Mouse (Mus musculus): Measurements from ENCODE around the gene Gm49394. TPM values are rescaled to one million over a fixed set of nuclear protein-coding genes. Genes with fewer than 3 reads are reported as not detected.

Gm49394 gene
- total and polyA plus RNA-seq, 3 experiments: not detected

DNA sequence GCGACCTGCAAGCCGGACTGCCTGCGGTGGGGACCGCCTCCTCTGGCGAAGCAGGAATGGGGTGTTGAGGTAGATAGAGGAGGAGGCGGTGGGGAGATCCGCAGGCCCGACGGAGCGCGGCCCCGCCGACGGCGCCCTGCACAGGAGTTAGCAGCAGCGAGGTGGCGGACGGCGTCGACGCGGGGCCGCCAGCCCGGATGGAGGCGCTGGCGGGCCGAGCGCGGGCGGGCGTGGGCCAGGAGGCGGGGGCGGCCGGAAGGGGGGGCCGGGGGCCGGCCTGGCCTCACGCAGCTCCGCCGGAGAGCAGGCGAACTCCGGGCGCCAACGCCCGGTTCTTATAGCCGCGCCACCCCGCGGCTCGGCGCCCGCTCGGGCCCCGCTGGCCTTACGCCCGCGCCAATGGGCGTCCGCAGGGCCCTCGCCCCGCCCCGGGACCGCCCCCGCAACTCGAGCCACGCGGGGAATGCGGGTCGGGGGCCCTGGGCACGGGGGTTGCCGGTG is 10.5 kb downstream of the Gm49394 start:
- Histone ChIP-seq H3K36me3 (replicated peaks in 1 of 2; ENCODE audit: control insufficient read depth in 1 of 2, insufficient read depth in 1 of 2, low read length in 1 of 2) (no peaks in the 10 kb centered on the region), H3K27me3 (replicated peaks) (peaks cover 59% of the 10 kb centered on the region), H3K4me1 (ENCODE audit: control insufficient read depth in 1 of 2, insufficient read depth in 2 of 2) (no peaks in the 10 kb centered on the region), H3K4me3 (replicated peaks in 1 of 3; ENCODE audit: low read depth in 2 of 3, low read length in 2 of 3, poor library complexity in 1 of 3) (no peak overlapping the region), H3K9ac (ENCODE audit: insufficient read depth, low read depth) (no peak overlapping the region), H3K27ac (ENCODE audit: insufficient read depth, low read depth) (no peak overlapping the region), H3K4me2 (ENCODE audit: insufficient read depth, low read depth, poor library complexity, severe bottlenecking) (no peak overlapping the region), H3K79me2 (replicated peaks; ENCODE audit: control insufficient read depth, extremely low read depth, insufficient read depth, poor library complexity, severe bottlenecking) (no peaks in the 10 kb centered on the region), H3K9me3 (replicated peaks; ENCODE audit: low read length) (peaks cover 27% of the 10 kb centered on the region)
- TF ChIP-seq NELFE (IDR thresholded peaks at IDR 0.05; ENCODE audit: low read depth, low read length) (no peak), IRF4 (IDR thresholded peaks at IDR 0.05; ENCODE audit: low read depth, low read length) (no peak), CHD2 (IDR thresholded peaks at IDR 0.05; ENCODE audit: low read length) (no peak), RCOR1 (conservative IDR thresholded peaks at IDR 0.05; ENCODE audit: low read depth, low read length) (no peak), ZKSCAN1 (IDR thresholded peaks at IDR 0.05; ENCODE audit: borderline replicate concordance, low read depth, low read length) (no peak), JUN (IDR thresholded peaks at IDR 0.05; ENCODE audit: insufficient read depth, low read depth, low read length) (no peak), MAX (IDR thresholded peaks at IDR 0.05; ENCODE audit: low read length) (no peak)
- dilution Hi-C loops (cut with MboI; ENCODE audit: extremely low pct_ligation_motif_present, extremely low pct_unique_long_range_greater_than_20kb, low sequenced_read_pairs): no loop called here
- DNase-seq (ENCODE audit: extremely low read depth): no peak
- in situ Hi-C loops (cut with MboI; ENCODE audit: low pct_ligation_motif_present, low pct_unique_long_range_greater_than_20kb, low sequenced_read_pairs): no loop called here

DNA sequence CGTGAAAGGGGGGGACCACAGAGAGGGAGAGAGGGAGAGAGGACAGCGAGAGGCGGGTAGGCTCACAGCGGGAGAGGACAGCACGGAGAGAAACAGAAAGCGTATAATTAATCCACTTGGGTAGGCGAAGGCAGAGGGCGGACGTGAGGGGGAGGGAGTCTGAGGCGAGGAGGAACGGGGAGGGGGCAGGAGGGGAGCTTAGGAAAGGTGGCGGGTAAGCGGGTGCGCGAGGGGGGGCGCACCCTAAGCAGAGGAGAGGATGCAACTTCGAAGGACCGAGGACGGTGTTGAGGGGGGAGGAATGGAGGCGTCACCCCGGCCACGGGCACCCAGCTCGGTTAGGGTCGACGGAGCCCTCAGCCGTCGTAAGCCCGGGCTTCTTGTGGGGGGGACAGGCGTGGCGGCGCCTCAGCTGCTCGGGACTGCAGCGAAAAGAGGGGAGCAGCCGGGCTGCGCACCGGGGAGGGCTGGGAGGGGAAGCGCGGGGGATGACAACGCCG is 11.0 kb downstream of the Gm49394 start:
- H3K9me3 ChIP-seq (replicated peaks; ENCODE audit: low read length): peaks cover 27% of the 10 kb centered on the region
- no peak for TF ChIP-seq TCF12 (IDR thresholded peaks at IDR 0.05; ENCODE audit: low read depth, low read length)
- no peaks in the 10 kb centered on the region for H3K4me1 ChIP-seq (ENCODE audit: control insufficient read depth in 1 of 2, insufficient read depth in 2 of 2)
- peaks cover 59% of the 10 kb centered on the region for H3K27me3 ChIP-seq (replicated peaks)
- in situ Hi-C loops (cut with MboI; ENCODE audit: low pct_ligation_motif_present, low pct_unique_long_range_greater_than_20kb, low sequenced_read_pairs) (no loop called here), dilution Hi-C loops (cut with MboI; ENCODE audit: extremely low pct_ligation_motif_present, extremely low pct_unique_long_range_greater_than_20kb, low sequenced_read_pairs) (no loop called here)
- no peak overlapping the region for H3K9ac ChIP-seq (ENCODE audit: insufficient read depth, low read depth)
- H3K4me2 ChIP-seq (ENCODE audit: insufficient read depth, low read depth, poor library complexity, severe bottlenecking): no peak overlapping the region
- DNase-seq (ENCODE audit: extremely low read depth): no peak
- no peaks in the 10 kb centered on the region for H3K79me2 ChIP-seq (replicated peaks; ENCODE audit: control insufficient read depth, extremely low read depth, insufficient read depth, poor library complexity, severe bottlenecking)
- H3K27ac ChIP-seq (ENCODE audit: insufficient read depth, low read depth): no peak overlapping the region
- no peak overlapping the region for H3K4me3 ChIP-seq (replicated peaks in 1 of 3; ENCODE audit: low read depth in 2 of 3, low read length in 2 of 3, poor library complexity in 1 of 3)
- no peaks in the 10 kb centered on the region for H3K36me3 ChIP-seq (replicated peaks in 1 of 2; ENCODE audit: control insufficient read depth in 1 of 2, insufficient read depth in 1 of 2, low read length in 1 of 2)

DNA sequence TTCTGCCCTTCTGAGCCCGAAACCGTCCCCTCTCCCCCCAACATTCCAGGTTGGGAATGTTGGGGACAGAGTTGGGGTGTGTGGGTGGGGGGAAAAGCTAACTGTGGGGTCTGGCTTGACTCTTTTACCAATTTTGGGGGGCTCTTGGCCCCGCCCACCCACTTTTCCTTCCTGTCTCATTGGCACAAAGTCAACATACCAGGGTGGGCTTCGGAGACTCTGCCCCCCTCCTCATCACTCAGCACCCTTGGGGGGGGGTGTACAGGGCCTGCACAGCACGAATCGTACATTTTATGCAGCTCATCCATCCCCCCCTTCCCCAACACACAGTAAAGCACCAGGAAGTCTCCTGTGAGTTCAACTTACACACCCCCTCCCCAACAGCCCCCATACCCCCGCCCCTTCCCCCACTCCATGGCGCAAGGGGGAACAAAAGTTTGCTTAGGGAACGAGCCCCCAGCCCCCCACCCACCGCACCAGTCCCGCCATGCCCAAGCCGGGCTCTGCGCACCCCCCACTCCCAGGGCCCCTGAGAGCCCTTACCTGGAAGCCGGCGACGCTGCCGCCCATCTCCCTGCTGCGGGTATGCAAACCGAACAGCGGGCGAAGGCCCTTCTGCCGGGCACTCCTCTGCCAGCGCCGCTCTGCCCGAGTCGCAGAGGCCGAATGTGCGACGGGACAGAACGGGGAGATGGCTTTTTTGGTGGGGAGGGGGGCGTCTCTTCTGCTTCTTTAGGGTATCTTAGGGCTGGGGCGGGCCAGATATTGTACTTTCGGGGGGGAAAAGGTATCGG is 11.7 kb downstream of the Gm49394 start:
- H3K9me3 ChIP-seq (replicated peaks; ENCODE audit: low read length): peaks cover 27% of the 10 kb centered on the region
- no peak for TF ChIP-seq USF1 (IDR thresholded peaks at IDR 0.05; ENCODE audit: low read depth, low read length)
- TF ChIP-seq ZKSCAN1 (IDR thresholded peaks at IDR 0.05; ENCODE audit: borderline replicate concordance, low read depth, low read length): no peak
- no peak for TF ChIP-seq SMC3 (IDR thresholded peaks at IDR 0.05; ENCODE audit: low read depth, low read length)
- TF ChIP-seq CHD2 (IDR thresholded peaks at IDR 0.05; ENCODE audit: low read length): no peak
- TF ChIP-seq IRF4 (IDR thresholded peaks at IDR 0.05; ENCODE audit: low read depth, low read length): no peak
- no peak for TF ChIP-seq JUN (IDR thresholded peaks at IDR 0.05; ENCODE audit: insufficient read depth, low read depth, low read length)
- no peak for TF ChIP-seq SIN3A (IDR thresholded peaks at IDR 0.05; ENCODE audit: low read length)
- no peak for TF ChIP-seq RCOR1 (conservative IDR thresholded peaks at IDR 0.05; ENCODE audit: low read depth, low read length)
- TF ChIP-seq POLR2AphosphoS2 (IDR thresholded peaks at IDR 0.05; ENCODE audit: low read depth, low read length): no peak
- TF ChIP-seq ELF1 (IDR thresholded peaks at IDR 0.05; ENCODE audit: low read depth, low read length): no peak
- no peak for TF ChIP-seq E2F4 (IDR thresholded peaks at IDR 0.05; ENCODE audit: insufficient replicate concordance, low read depth, low read length)
- no peak overlapping the region for H3K9ac ChIP-seq (ENCODE audit: insufficient read depth, low read depth)
- dilution Hi-C loops (cut with MboI; ENCODE audit: extremely low pct_ligation_motif_present, extremely low pct_unique_long_range_greater_than_20kb, low sequenced_read_pairs) (no loop called here), in situ Hi-C loops (cut with MboI; ENCODE audit: low pct_ligation_motif_present, low pct_unique_long_range_greater_than_20kb, low sequenced_read_pairs) (no loop called here)
- no peak overlapping the region for H3K27ac ChIP-seq (ENCODE audit: insufficient read depth, low read depth)
- peaks cover 57% of the 10 kb centered on the region for H3K27me3 ChIP-seq (replicated peaks)
- H3K79me2 ChIP-seq (replicated peaks; ENCODE audit: control insufficient read depth, extremely low read depth, insufficient read depth, poor library complexity, severe bottlenecking): no peaks in the 10 kb centered on the region
- no peaks in the 10 kb centered on the region for H3K36me3 ChIP-seq (replicated peaks in 1 of 2; ENCODE audit: control insufficient read depth in 1 of 2, insufficient read depth in 1 of 2, low read length in 1 of 2)
- H3K4me2 ChIP-seq (ENCODE audit: insufficient read depth, low read depth, poor library complexity, severe bottlenecking): no peak overlapping the region
- no peak for DNase-seq (ENCODE audit: extremely low read depth)
- H3K4me3 ChIP-seq (replicated peaks in 1 of 3; ENCODE audit: low read depth in 2 of 3, low read length in 2 of 3, poor library complexity in 1 of 3): no peak overlapping the region
- H3K4me1 ChIP-seq (ENCODE audit: control insufficient read depth in 1 of 2, insufficient read depth in 2 of 2): no peaks in the 10 kb centered on the region

Data from CH12.LX (cell line).